Mouse (Mus musculus): ENCODE measurements around the gene Ptpn5.

DNA sequence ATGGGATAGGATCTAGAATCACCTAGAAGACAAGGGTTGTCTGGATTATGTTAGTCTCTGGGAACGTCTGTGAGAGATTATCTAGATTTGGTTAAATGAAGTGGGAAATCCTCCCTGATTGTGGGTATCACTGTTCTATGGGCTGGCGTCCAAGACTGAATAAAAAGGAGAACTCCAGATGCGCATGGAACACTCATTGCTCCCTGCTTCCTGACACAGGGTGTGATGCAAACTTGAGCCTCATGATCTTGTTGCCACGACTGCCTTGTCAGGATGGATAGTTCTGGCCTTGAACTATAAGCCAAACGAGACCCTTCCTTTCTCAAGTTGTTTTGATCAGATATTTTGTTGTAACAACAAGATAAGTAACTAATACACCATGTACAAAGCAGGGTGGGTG, 37.3 kb upstream of the Ptpn5 start:
- TF ChIP-seq POLR2AphosphoS2 (IDR thresholded peaks at IDR 0.05; ENCODE audit: insufficient read length, low read depth) (no peak), SRF (IDR thresholded peaks at IDR 0.05; ENCODE audit: control insufficient read depth, insufficient read length, low read depth) (no peak), MYOG (IDR thresholded peaks at IDR 0.05; ENCODE audit: control insufficient read depth in 1 of 3, insufficient read depth in 1 of 3, insufficient read length in 2 of 3, low read depth in 2 of 3) (no peak), USF1 (IDR thresholded peaks at IDR 0.05; ENCODE audit: low read depth) (no peak)
